Mouse (Mus musculus): ENCODE measurements at regions not wholly inside any gene's neighbourhood (a gene's known extent, or its start where the extent isn't known, plus 50 kb on each side); places are given as distances from the start of the nearest gene placed in this dataset.
"Not testable (repeated sequence)": the region's sequence is repeated elsewhere in the genome, so short reads cannot be mapped to it uniquely, and the experiment has no call there.

DNA sequence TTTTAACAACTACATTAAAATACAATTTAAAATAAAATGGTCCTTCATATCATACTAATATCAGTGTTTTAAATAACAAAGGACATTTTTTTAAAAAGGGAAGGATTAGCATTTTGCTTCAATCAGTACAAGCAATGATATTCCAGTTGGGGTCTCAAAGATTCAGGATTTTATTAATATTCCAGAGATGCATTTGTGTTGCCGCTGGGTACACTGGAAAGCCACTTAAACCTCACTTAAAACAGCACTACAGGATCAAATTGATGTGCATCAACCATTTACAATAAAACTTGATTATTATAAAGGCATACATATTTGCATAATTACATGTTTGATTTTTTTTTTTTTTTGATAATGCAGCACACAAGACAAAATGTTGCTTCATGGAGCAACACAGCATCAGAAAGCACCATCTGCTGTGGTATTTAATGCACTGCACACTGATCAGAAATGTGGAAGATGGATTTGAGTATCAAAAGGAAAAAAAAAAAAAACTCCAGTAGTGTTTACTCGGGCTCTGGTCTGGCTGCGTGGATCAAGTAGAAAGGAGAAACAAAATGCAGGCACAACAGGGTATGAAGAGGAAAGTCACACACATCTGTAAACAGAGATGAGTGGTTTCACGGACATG, 558.6 kb upstream of the Ptbp2 start:
- Histone ChIP-seq H3K27ac (ENCODE audit: poor library complexity, severe bottlenecking) (no peak overlapping the region), H3K36me3 (no peaks in the 10 kb centered on the region), H3K27me3 (replicated peaks) (no peaks in the 10 kb centered on the region), H3K9me3 (replicated peaks) (no peaks in the 10 kb centered on the region), H3K4me2 (no peak overlapping the region), H3K4me1 (replicated peaks) (no peaks in the 10 kb centered on the region), H3K4me3 (no peak overlapping the region), H3K9ac (no peak overlapping the region)
- WGBS, result 74% methylated on average over 4 of the region's 4 CpGs
- ATAC-seq (ENCODE audit: insufficient number of reproducible peaks, low FRiP score), result no peak

DNA sequence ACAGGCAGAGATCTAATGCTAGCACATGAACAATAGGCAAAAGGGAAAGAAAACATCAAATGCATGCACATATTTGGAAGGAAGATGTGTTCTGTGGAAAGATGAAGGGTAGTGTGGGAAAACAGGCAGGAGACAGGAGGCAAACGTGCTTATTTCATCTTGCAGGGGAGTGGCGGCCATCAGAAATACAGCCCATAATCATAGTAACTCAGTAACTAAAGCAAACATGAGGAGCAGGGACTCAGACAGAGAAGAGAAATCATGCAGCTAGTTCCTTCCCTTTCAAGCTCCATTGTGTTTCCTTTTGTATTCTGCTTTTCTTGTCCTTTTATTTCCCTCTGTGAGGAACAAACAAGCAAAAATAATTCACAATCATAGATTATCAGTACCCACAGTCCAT, 557.6 kb upstream of the Ptbp2 start:
- Histone ChIP-seq H3K4me3 (no peak overlapping the region), H3K4me1 (replicated peaks) (no peaks in the 10 kb centered on the region), H3K4me2 (no peak overlapping the region), H3K27me3 (replicated peaks) (no peaks in the 10 kb centered on the region), H3K27ac (ENCODE audit: poor library complexity, severe bottlenecking) (no peak overlapping the region), H3K9me3 (replicated peaks) (no peaks in the 10 kb centered on the region), H3K9ac (no peak overlapping the region), H3K36me3 (no peaks in the 10 kb centered on the region)
- 64% methylated on average over 2 of the region's 2 CpGs for WGBS
- ATAC-seq (ENCODE audit: insufficient number of reproducible peaks, low FRiP score), result no peak

DNA sequence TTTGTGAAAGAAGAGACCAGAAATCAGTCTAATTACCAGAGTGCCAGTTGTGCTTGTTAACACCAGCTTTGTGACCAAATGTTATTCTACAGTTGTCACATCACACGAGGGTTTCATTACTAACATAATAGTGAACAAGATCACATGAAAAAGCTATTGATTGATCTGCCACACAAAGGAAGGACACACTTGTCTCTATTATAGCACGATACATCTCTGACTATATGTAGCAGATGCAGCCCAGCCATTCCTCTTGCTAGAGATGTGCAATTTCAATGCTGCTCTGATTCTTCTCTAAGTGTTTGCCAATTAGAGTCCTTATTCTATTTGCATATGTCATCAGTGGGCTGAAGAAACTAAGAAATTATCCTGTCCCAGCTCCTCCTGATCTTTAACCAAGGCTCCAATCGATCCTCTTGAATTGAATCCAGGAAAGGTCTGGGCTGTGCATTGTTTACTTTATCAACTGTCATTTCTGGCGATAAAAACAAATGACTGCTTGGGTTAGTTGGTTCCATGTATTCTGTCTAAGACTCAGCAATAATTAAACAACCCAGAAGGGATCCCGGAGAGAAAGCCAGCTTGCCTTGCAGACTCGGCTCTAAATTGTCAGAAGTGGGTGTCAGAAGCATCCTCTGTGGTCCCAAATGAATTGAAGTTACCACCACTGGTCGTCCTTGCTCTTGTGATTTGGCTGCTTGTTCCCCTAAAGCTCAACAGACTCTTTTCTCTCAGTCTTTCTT, 551.7 kb upstream of the Ptbp2 start:
- no peak for ATAC-seq (ENCODE audit: insufficient number of reproducible peaks, low FRiP score)
- 69% methylated on average over 7 of the region's 7 CpGs for WGBS
- H3K4me1 ChIP-seq (replicated peaks), result no peaks in the 10 kb centered on the region
- no peak overlapping the region for H3K4me3 ChIP-seq
- H3K36me3 ChIP-seq, result no peaks in the 10 kb centered on the region
- no peak overlapping the region for H3K27ac ChIP-seq (ENCODE audit: poor library complexity, severe bottlenecking)
- no peak overlapping the region for H3K9ac ChIP-seq
- H3K27me3 ChIP-seq (replicated peaks), result no peaks in the 10 kb centered on the region
- no peaks in the 10 kb centered on the region for H3K9me3 ChIP-seq (replicated peaks)
- no peak overlapping the region for H3K4me2 ChIP-seq

DNA sequence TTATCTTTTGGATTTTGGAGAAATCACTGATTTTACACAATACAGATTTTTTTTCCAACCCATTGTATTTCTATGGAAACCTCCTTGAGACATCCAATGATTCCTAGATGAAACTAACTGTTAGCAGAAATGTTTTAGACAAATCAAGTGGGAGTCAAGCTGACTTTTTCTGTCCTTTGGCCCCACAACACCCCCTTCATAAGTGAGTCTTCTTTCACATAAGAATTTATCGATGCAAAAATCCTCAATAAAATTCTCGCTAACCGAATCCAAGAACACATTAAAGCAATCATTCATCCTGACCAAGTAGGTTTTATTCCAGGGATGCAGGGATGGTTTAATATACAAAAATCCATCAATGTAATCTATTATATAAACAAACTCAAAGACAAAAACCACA, 522.8 kb upstream of the Ptbp2 start:
- H3K27ac ChIP-seq (ENCODE audit: poor library complexity, severe bottlenecking); H3K4me1 ChIP-seq (replicated peaks); H3K4me2 ChIP-seq; H3K9ac ChIP-seq; H3K27me3 ChIP-seq (replicated peaks); H3K36me3 ChIP-seq; ATAC-seq (ENCODE audit: insufficient number of reproducible peaks, low FRiP score); H3K9me3 ChIP-seq (replicated peaks); H3K4me3 ChIP-seq: not testable (repeated sequence)
- WGBS, result 88% methylated on average over 3 of the region's 3 CpGs

DNA sequence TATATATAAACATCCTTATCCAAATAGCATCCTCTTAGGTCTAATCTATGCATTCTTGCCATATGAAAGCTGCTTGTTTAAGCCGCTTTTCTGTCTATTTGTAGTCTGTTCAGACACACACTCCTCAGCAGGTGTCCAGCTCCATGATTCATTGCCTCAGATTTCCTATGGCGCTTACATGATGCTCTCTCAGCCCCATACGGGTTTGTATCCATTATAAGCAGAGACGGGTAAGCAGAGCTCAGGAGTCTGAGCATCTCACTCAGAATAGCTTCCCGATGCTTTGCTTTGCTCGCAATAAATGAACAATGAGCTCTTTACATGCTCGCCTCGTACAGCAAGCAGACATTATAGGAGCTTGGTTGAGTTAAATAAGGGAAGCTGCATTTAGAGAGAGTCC, 521.3 kb upstream of the Ptbp2 start:
- no peak overlapping the region for H3K9ac ChIP-seq
- H3K27ac ChIP-seq (ENCODE audit: poor library complexity, severe bottlenecking), result no peak overlapping the region
- WGBS, result 78% methylated on average over 8 of the region's 8 CpGs

More for the DNA sequence above, 521.3 kb upstream of the Ptbp2 start:
- H3K4me3 ChIP-seq, result no peak overlapping the region
- ATAC-seq (ENCODE audit: insufficient number of reproducible peaks, low FRiP score), result no peak
- no peaks in the 10 kb centered on the region for H3K27me3 ChIP-seq (replicated peaks)
- no peaks in the 10 kb centered on the region for H3K4me1 ChIP-seq (replicated peaks)
- H3K9me3 ChIP-seq (replicated peaks), result no peaks in the 10 kb centered on the region
- no peaks in the 10 kb centered on the region for H3K36me3 ChIP-seq
- H3K4me2 ChIP-seq, result no peak overlapping the region
